In genomic region chr1:128705071-128705503, GRCm38 (mm10) we compare ENCODE assay signal across 10 mouse cellular contexts.
DNase-seq lines count a peak whose midpoint lies in the region; ATAC-seq and TF ChIP-seq lines count a peak whose summit lies in the region.
"Had no signal": no experiment of that assay in that cellular context is flagged by ENCODE, and none has a peak within 500 bp of the region (broad histone marks: within the 10 kb centered on the region; RNA-seq: fewer than 3 reads in every experiment).

No protein-coding gene starts in this region.

- WGBS in stomach, embryonic 15.5 days = 43% methylated on average over 3 of the region's 3 CpGs
- 40% methylated on average over 3 of the region's 3 CpGs for WGBS in stomach, postnatal 0 days
- WGBS in lung, postnatal 0 days = 19% methylated on average over 3 of the region's 3 CpGs
- WGBS in hindbrain, embryonic 11.5 days = 66% methylated on average over 3 of the region's 3 CpGs

- H3K27ac ChIP-seq in stomach, embryonic 15.5 days = peak overlapping the region; percentile 11; the same call in 1 of the 2 replicates
- no peak overlapping the region for H3K27ac ChIP-seq in stomach, postnatal 0 days (replicated peaks)
- H3K27ac ChIP-seq in bone marrow macrophage, adult 2 months (ENCODE audit: insufficient read depth, low read depth, low read length) = peak overlapping the region; percentile 92
- peak overlapping the region; percentile 47 for H3K27ac ChIP-seq in lung, postnatal 0 days (ENCODE audit: low read length)
- H3K27ac ChIP-seq in hindbrain, embryonic 11.5 days (ENCODE audit: low read depth, low read length) = no peak overlapping the region
- H3K27ac ChIP-seq: limb, embryonic 15.5 days had no signal

- H3K9me3 ChIP-seq in stomach, embryonic 15.5 days = no peaks in the 10 kb centered on the region
- no peaks in the 10 kb centered on the region for H3K9me3 ChIP-seq in stomach, postnatal 0 days (ENCODE audit: control insufficient read depth, low read length)
- H3K9me3 ChIP-seq in lung, postnatal 0 days (ENCODE audit: low read length) = no peaks in the 10 kb centered on the region
- H3K9me3 ChIP-seq in hindbrain, embryonic 11.5 days (ENCODE audit: control insufficient read depth, low read length) = no peaks in the 10 kb centered on the region
- H3K9me3 ChIP-seq: limb, embryonic 15.5 days had no signal

- ATAC-seq in stomach, embryonic 15.5 days (ENCODE audit: insufficient read depth, low FRiP score, low read depth) = no peak
- ATAC-seq in stomach, postnatal 0 days (ENCODE audit: low FRiP score, low TSS enrichment) = no peak
- peak; percentile 69 for ATAC-seq in lung, postnatal 0 days
- no peak for ATAC-seq in hindbrain, embryonic 11.5 days (ENCODE audit: low FRiP score)

- no peak for TF ChIP-seq POLR2A in bone marrow macrophage, adult 2 months (IDR thresholded peaks at IDR 0.05; ENCODE audit: borderline replicate concordance, low read depth, low read length)

- no peak for TF ChIP-seq CTCF in stomach, postnatal 0 days (IDR thresholded peaks at IDR 0.05; ENCODE audit: low read depth)
- TF ChIP-seq CTCF in bone marrow macrophage, adult 2 months (IDR thresholded peaks at IDR 0.05; ENCODE audit: low read depth, low read length) = no peak
- no peak for TF ChIP-seq CTCF in lung, postnatal 0 days (IDR thresholded peaks at IDR 0.05)

- no peak for DNase-seq in stomach, postnatal 0 days (ENCODE audit: low spot score)
- peak; percentile 69 for DNase-seq in lung, postnatal 0 days (ENCODE audit: low spot score)
- no peak for DNase-seq in cerebellum, adult 9-11 months
- DNase-seq in layer of hippocampus, postnatal 10 days (ENCODE audit: low spot score in 2 of 2) = no peak
- no peak for DNase-seq in hindbrain, embryonic 11.5 days (ENCODE audit: low spot score)
- DNase-seq: cerebellum, adult 2 months; gastrocnemius, postnatal 36 days had no signal

- no peak for TF ChIP-seq EP300 in stomach, postnatal 0 days (optimal IDR thresholded peaks at IDR 0.05)
- no peak for TF ChIP-seq EP300 in lung, postnatal 0 days (IDR thresholded peaks at IDR 0.05)

- H3K27me3 ChIP-seq in stomach, embryonic 15.5 days (replicated peaks) = no peaks in the 10 kb centered on the region
- no peaks in the 10 kb centered on the region for H3K27me3 ChIP-seq in stomach, postnatal 0 days (ENCODE audit: control insufficient read depth, insufficient read depth, low read length)
- no peaks in the 10 kb centered on the region for H3K27me3 ChIP-seq in lung, postnatal 0 days (replicated peaks; ENCODE audit: insufficient read depth, low read length)
- H3K27me3 ChIP-seq in hindbrain, embryonic 11.5 days (ENCODE audit: control insufficient read depth, insufficient read depth, low read length) = no peaks in the 10 kb centered on the region
- H3K27me3 ChIP-seq: limb, embryonic 15.5 days had no signal

- no peaks in the 10 kb centered on the region for H3K36me3 ChIP-seq in stomach, embryonic 15.5 days
- H3K36me3 ChIP-seq in stomach, postnatal 0 days (ENCODE audit: control insufficient read depth, insufficient read depth, low read length) = no peaks in the 10 kb centered on the region
- H3K36me3 ChIP-seq in lung, postnatal 0 days (ENCODE audit: insufficient read depth, low read length) = no peaks in the 10 kb centered on the region
- H3K36me3 ChIP-seq in hindbrain, embryonic 11.5 days (ENCODE audit: control insufficient read depth, insufficient read depth, low read length) = no peaks in the 10 kb centered on the region
- H3K36me3 ChIP-seq: limb, embryonic 15.5 days had no signal

- H3K4me2 ChIP-seq in stomach, embryonic 15.5 days = no peak overlapping the region
- no peak overlapping the region for H3K4me2 ChIP-seq in stomach, postnatal 0 days (replicated peaks; ENCODE audit: low read depth)
- no peak overlapping the region for H3K4me2 ChIP-seq in lung, postnatal 0 days (replicated peaks; ENCODE audit: low read depth, low read length)
- no peak overlapping the region for H3K4me2 ChIP-seq in hindbrain, embryonic 11.5 days (replicated peaks; ENCODE audit: low read depth, low read length)
- H3K4me2 ChIP-seq: limb, embryonic 15.5 days had no signal

- no peak overlapping the region for H3K4me3 ChIP-seq in stomach, embryonic 15.5 days (replicated peaks)
- H3K4me3 ChIP-seq in stomach, postnatal 0 days (ENCODE audit: low read depth, low read length) = no peak overlapping the region
- H3K4me3 ChIP-seq in bone marrow macrophage, adult 2 months (ENCODE audit: insufficient read depth, low read length) = no peak overlapping the region
- no peak overlapping the region for H3K4me3 ChIP-seq in lung, postnatal 0 days (ENCODE audit: low read depth, low read length)
- no peak overlapping the region for H3K4me3 ChIP-seq in hindbrain, embryonic 11.5 days (ENCODE audit: low read depth, low read length)
- H3K4me3 ChIP-seq: limb, embryonic 15.5 days had no signal

- no peak overlapping the region for H3K9ac ChIP-seq in stomach, embryonic 15.5 days
- H3K9ac ChIP-seq in stomach, postnatal 0 days (ENCODE audit: low read length) = no peak overlapping the region
- no peak overlapping the region for H3K9ac ChIP-seq in lung, postnatal 0 days (replicated peaks; ENCODE audit: low read depth)
- no peak overlapping the region for H3K9ac ChIP-seq in hindbrain, embryonic 11.5 days (ENCODE audit: low read depth, low read length)
- H3K9ac ChIP-seq: limb, embryonic 15.5 days had no signal

- H3K4me1 ChIP-seq in stomach, embryonic 15.5 days = no peaks in the 10 kb centered on the region
- no peaks in the 10 kb centered on the region for H3K4me1 ChIP-seq in stomach, postnatal 0 days (replicated peaks; ENCODE audit: control insufficient read depth, insufficient read depth)
- peaks cover 46% of the 10 kb centered on the region for H3K4me1 ChIP-seq in bone marrow macrophage, adult 2 months (ENCODE audit: control insufficient read depth, insufficient read depth, low read length)
- no peaks in the 10 kb centered on the region for H3K4me1 ChIP-seq in lung, postnatal 0 days (ENCODE audit: insufficient read depth, low read depth, low read length)
- no peaks in the 10 kb centered on the region for H3K4me1 ChIP-seq in hindbrain, embryonic 11.5 days (replicated peaks; ENCODE audit: control insufficient read depth, insufficient read depth, low read length)
- H3K4me1 ChIP-seq: limb, embryonic 15.5 days had no signal

Comparison
In these comparisons a context has a peak if more than half of its experiments do, and no peak if none do; other contexts are left out.
1. H3K27ac ChIP-seq: peak in stomach, embryonic 15.5 days (single experiment), bone marrow macrophage, adult 2 months (single experiment) and lung, postnatal 0 days (single experiment); none in stomach, postnatal 0 days (single experiment) and hindbrain, embryonic 11.5 days (single experiment).